Mouse (Mus musculus): ENCODE data around the gene Pde2a.

The Pde2a gene

DNA sequence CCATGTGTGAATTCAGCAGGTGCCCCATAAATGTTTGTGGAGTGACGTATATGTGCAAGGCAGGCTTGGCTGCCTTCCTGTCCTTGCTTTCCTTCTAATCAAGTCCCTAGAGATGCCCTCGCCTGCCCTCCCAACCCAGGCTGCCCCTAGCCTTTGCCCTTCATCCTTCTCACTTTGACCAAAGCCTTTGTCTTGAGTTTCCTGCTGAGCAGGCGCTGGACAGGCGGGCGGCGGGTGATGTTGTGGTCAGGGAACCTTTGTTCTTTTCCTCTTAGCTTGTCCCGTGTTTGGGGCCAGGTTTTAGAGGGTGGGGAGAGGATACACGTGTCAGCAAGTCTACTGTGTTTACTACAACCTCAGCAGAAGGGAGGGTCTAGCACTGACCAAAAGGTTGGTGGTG, 32.2 kb downstream of the Pde2a start:
- no peak for DNase-seq (ENCODE audit: low read depth)

GRCm38 (mm10) chr7:101454479-101454878, 33.0 kb downstream of the Pde2a start:
- no peak for DNase-seq (ENCODE audit: low read depth)

DNA sequence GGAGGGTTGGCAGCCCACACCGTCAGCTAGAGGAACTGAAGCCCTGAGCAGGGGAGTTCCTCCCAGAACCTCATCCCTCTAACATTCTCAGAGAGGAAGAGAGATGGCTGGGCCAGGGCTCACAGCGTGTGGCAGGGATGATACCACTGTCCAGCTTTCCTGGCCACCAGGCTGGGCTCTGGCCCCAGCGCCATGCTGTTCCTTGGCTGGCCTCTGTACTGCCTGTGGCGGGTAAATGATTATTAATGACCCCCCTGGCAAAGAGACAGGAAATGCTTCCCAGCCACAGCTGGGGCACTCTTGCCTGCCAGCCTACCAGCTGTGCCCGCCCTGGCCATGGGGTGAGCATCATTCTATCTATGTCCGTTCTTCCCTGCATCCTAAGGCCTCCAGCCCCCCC, 33.6 kb downstream of the Pde2a start:
- DNase-seq (ENCODE audit: low read depth), result no peak

DNA sequence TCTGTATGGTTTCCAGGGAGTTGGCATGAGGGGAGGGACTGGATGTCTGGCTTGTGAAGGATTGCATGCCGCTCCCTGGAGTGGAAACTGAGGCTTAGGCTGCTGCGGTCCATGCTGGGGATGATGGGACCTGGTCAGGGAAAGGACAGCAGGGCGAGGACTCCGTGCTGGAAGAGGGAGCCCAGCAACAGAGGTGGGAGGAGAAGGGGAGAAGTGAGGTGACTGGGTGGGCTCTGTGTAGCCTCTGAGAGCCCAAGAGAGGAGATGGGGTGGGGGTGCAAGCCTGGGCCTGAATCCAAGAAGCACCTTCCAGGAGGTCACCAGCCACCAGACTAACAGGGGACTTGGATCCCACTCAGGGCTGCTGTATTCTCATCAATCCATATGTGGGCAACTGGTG, 34.8 kb downstream of the Pde2a start:
- DNase-seq (ENCODE audit: low read depth), result no peak

- no peak for DNase-seq (ENCODE audit: low read depth)
Observed at GRCm38 (mm10) chr7:101456789-101457188, 35.3 kb downstream of the Pde2a start.

DNA sequence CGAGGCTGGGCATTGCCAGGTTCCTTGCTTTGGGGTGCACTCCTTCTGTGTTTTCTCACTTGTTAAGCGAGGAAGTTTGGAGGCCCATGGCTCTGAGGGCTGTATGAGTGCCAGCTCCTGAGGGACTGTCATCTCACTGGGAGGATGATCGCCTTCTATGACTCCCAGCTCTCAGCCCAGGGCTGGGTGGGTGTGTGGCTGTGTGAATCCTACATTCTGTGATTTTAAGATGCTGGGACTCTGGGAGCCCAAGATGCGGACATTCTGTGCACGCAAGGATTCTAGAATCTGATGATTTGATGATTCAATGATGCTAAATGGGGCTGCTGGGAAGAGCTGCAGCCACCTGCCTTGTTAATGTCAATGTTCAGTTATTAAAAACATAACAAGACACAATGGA, 35.8 kb downstream of the Pde2a start:
- DNase-seq (ENCODE audit: low read depth), result no peak

GRCm38 (mm10) chr7:101457801-101458200, 36.3 kb downstream of the Pde2a start:
- DNase-seq (ENCODE audit: low read depth), result no peak

GRCm38 (mm10) chr7:101458278-101458781, 36.8 kb downstream of the Pde2a start:
- no peak for DNase-seq (ENCODE audit: low read depth)

- DNase-seq (ENCODE audit: low read depth), result no peak
Observed at GRCm38 (mm10) chr7:101459305-101459813, 37.9 kb downstream of the Pde2a start.

DNA sequence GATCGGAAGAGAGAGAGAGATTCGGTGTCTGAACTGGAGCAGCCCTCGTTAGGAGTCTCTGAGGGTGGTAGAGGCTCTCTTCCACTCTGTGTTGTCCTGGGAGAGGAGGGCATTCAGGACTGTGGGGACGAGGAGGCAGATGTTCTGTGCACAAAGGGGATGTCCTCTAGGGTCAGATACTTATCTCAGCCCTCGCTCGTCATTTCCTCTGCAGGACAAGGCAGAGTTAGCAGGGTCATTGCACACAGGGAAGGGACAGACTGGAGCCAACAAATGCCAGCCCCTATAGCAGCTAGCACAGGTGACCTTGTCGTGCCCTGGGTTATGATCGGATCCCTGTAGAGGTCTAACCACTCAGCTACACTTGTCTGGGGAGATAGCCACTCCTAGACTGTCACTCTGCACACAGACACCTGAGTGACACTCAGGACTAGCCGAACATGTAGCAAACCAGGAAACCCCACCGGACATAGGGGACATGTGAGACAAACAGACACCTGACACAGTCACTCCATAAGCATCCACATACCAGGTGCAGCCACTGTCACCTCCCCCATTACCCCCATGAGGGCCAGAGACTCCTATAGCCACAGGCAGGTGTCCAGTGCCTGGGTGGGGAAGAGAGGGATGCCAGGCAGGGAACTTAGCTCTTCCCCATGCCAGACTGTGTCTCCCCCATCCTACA, 38.6 kb downstream of the Pde2a start:
- no peak for DNase-seq (ENCODE audit: low read depth)

DNA sequence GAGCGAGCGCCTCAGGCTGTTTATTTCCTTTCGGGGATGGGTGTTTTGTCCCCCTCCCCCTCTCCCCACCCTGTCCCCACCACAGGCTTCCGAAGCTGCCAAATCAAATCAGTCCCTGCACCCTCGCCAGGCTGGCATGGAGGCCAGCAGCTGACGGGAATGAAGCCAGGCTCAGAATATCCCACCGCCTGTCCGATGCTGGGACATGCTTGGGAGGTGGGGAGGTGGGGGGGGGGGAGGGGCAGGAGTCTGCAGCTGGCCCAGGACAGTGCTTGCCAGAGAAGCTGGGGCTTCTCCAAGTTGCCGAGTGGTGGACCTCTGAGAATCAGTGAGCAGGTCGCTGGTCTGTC, 39.1 kb downstream of the Pde2a start:
- DNase-seq (ENCODE audit: low read depth), result no peak

GRCm38 (mm10) chr7:101461571-101461970, 40.1 kb downstream of the Pde2a start:
- DNase-seq (ENCODE audit: low read depth), result no peak

DNA sequence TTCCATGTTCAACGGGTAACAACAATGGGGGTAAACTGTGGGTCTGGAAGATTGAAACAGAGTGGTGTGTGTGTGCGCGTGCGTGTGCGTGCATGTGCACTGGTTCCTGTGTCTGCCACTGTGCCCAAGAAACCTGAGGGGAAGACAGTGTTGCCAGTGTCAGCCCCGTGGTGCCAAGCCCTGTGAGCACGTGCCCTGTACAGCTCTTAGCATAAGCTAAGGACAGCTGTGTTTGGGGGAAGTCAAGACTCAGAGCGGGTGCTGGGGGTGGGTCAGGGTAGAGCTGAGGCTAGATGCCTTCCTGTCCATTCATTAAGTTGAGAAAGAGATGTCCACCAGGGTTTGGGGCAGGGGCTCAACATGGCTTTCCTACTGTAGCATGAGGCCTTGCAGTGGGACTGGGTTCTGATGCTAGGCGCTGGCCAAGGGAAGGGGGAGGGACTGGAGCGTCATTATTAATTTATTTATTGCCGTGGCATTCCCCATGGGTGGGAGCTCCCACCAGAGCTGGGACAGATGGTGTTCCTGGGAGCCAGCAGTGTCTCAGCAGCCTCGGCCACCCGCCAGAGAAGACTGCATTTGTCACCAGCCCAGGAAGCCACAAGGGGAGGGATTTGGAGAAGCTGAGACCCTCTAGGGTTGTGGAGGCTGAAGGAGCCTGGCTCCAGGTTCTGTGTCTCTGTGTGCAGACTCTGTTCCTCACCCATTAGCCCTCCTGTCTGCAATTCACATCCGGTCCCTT, 41.0 kb downstream of the Pde2a start:
- DNase-seq (ENCODE audit: low read depth), result no peak

DNA sequence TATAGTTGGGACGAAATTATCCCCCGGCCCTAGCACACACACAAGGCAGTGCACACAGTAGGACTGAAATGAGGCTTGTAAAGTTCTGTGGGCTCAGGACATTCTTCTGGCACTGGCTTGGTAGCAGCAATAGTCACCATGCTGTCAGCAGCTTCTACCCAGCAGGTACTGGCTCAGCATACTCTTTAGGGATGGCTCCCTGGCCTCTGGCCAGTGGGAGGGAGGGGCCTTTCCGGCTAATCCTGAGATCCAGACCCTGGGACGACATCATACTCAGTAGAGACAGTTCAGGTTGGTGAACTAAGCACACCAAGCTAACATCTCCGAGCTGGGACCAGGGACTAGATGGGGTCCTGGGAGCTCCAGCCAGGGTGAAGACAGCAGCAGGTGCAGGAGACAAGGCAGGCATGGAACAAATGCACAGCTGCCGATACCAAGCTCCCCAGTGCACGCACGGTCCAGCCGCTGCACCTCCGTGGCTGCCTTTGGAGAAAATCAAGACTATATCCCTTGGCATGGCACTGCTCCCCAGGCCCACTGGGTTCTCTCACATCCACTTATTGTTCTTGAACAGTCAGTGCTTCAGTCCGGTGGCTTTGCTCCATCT, 42.3 kb downstream of the Pde2a start:
- DNase-seq (ENCODE audit: low read depth), result no peak

DNA sequence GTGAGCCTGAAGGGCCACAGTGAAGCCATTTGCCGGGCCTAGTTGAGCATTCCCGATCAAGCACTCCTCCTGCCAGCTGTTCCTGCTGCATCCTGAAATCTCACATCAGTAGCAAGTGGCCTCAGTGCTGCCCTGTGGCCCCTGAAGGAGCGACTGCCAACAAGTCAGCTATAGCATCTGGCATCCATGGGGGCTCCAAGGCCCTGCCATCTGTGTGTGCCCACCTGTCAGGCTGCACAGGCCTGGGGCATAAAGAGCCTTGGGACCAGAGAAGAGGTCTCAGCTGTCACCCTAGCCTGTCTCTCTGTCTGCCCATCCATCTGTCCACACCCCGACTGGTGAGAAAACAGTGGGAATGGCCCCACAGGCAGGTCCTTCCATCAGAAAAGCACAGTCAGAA, 43.4 kb downstream of the Pde2a start:
- no peak for DNase-seq (ENCODE audit: low read depth)

- DNase-seq (ENCODE audit: low read depth), result no peak
Observed at GRCm38 (mm10) chr7:101465392-101465791, 43.9 kb downstream of the Pde2a start.

GRCm38 (mm10) chr7:101465850-101466580, 44.5 kb downstream of the Pde2a start:
- no peak for DNase-seq (ENCODE audit: low read depth)

DNA sequence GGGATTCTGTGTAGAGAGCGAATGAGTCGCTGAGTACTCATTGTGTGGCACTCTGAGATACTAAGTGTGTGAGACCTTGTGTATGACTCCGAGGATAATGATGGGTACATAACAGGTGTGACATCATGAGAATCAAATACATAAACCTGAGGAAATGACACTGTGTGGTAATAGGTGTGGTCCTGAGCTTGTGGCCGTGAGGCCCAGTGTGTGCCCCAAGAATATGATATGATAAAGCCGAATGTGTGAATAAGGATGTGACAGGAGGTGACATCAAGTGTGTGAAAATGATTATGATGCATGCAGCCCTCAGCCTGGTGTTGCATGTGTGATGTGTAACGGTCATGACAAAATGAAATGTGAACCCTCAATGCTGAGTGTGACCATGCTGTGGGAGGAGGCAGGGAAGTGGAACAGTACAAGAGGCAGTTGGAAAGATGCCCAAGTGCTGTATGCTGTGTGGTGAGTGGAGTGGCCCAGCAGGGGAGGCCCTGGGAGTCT, 45.1 kb downstream of the Pde2a start:
- DNase-seq (ENCODE audit: low read depth), result no peak

DNA sequence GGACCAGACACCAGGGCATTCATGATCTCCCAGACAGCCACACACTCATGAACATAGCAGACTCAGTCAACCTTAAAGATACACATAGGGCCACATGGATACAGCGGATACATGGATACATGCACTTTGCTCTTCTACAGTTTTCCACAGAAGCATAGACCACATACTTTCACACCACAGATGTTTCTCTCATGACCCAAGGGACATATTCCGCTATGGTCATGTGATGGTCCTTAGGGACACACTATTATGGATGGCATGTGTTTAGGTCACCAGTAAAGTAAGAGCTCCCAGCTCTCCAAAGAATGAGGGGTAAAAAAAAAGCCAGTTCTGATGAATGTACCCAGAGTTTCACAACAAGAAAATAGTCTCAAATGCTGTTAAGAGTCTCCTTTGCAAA, 49.9 kb downstream of the Pde2a start:
- no peak for DNase-seq (ENCODE audit: low read depth)

GRCm38 (mm10) chr7:101471968-101472480, 50.5 kb downstream of the Pde2a start:
- no peak for DNase-seq (ENCODE audit: low read depth)

DNA sequence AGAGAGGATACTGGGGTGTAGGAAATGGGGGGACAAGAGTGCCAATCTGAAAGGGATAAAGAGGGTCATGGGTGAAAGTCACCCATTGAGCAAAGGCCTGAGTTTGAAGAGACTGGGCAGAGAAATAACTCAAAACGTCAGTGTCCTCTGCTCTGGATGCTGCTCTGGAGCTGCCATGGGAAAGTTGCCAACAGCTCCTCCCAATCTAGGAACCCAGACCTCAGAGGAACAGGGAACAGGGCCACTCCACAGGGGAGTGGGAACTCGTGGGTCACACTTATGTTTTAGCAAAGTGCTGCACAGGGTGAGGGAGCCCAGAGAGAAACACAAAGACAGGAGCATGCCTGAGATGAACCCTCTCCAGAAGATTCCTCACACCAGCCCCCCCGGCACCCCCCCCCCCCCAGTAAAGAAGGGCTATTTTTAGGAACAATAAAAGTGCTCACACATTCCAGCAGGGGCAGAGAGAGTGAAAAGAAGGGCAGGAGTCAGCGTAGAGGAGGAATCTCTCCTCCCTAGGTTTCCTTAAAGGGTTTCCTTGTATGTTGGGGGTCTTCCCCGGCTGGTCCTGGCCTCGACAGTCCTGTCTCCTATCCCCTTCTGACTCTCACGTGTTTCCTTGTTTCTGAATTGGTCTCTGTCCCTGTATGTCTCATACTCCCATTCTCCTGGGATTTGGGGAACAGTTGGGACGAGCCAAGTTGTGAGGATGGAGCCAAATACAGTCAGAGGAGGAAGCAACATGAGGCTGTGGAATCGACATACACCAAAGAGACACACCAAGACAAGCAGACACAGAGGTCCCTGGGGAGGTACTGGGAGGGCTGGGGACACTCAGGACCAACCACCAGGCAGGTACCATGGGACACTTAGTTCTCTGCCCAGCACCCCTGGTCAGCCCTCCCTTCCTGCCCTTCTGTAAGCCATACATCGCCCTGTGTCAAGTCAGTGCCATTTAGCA, 51.4 kb downstream of the Pde2a start:
- DNase-seq (ENCODE audit: low read depth), result no peak

All from c-Kit-positive CD71-negative TER-119-negative erythroid progenitor cells, embryonic 14.5 days (primary cell).